Mouse (Mus musculus) left cerebral cortex, adult 11 months (tissue): ENCODE measurements around the gene Wnt3.
"Not testable (repeated sequence)": the region's sequence is repeated elsewhere in the genome, so short reads cannot be mapped to it uniquely, and the experiment has no call there.

Experiments used
- DNase-seq: peaks from one replicate; pipeline ENCODE4 v3.0.0; 2022; ENCODE audit warnings: low spot score

The Wnt3 gene

GRCm38 (mm10) chr11:103773387-103774227 lies at the start of gene Wnt3:
Gene Wnt3 (plus strand): TSS chr11:103774150.
- DNase-seq: no peak

DNA sequence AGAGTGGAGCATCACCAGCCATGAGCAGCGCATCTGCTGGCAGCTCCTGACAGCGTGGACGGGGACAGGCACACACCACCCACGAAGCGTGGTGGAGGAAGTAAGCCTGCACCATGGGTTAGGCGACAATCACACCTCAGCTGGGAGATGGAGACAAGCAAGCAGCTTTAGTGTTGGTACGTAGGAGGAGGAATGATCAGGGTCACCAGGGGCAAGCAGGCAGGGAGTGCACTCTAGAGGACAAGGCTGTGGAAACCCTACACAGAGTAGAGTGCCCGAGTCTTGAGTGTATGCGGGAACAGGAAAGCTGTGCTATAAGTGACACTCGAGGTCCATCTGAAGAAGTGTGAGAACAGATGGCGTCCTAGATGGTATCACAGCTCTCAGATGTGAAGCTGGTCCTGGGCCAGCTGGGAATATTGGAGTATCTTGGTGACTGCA lies 49.6 kb upstream of the Wnt3 start:
- DNase-seq: peak; percentile 22

GRCm38 (mm10) chr11:103729282-103729985 lies 44.5 kb upstream of the Wnt3 start:
- DNase-seq: no peak

GRCm38 (mm10) chr11:103731594-103731993 lies 42.4 kb upstream of the Wnt3 start:
- DNase-seq: no peak

DNA sequence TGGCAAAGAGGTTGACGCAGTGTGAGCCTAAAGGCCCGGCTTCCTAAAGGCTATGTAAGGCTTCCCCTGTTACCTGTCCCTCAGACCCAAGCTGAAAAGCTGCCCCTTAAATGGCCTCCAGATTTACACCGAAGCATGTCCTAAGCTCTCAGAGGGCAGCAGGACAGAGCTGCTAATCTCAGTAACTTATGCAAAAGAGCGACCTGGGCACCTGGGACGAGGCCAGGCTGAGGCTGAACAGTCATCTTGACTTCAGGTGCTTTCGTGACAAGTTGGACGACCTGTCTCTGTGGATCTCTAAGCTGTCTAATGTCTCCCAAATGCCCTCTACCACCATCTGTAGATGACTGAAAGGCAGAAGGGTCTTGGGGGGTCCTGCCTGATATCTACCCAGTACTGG lies 41.6 kb upstream of the Wnt3 start:
- no peak for DNase-seq

DNA sequence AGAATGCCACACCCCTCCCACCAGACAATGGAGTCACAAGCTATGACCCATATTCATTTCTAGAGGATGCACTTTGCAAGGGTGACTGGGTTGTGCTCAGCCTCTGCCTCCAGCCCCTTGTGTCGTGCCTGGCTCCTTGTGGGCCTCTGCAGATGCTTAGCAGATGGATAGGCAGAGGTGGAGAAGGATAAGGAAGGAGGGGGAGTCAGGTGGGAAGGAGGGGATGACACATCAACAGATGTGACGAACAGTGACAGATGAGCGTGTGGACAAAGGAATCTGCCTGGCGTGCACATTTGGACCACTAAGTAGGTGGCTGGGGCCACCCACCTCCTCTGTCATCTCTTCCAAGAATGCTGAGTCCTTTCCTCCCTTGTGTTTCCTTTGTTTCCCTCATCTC lies 40.9 kb upstream of the Wnt3 start:
- DNase-seq: no peak

GRCm38 (mm10) chr11:103733961-103734360 lies 40.0 kb upstream of the Wnt3 start:
- no peak for DNase-seq

- DNase-seq: no peak
Measured at GRCm38 (mm10) chr11:103734411-103735045, 39.4 kb upstream of the Wnt3 start.

GRCm38 (mm10) chr11:103735046-103735781 lies 38.7 kb upstream of the Wnt3 start:
- DNase-seq: no peak

- DNase-seq: no peak
Measured at GRCm38 (mm10) chr11:103749306-103750089, 24.5 kb upstream of the Wnt3 start, which contains the start of gene Wnt9b. Gene Wnt9b (minus strand): TSS chr11:103749821.

- no peak for DNase-seq
Measured at GRCm38 (mm10) chr11:103750612-103751011, 23.3 kb upstream of the Wnt3 start.

GRCm38 (mm10) chr11:103758054-103758453 lies 15.9 kb upstream of the Wnt3 start:
- DNase-seq: no peak

DNA sequence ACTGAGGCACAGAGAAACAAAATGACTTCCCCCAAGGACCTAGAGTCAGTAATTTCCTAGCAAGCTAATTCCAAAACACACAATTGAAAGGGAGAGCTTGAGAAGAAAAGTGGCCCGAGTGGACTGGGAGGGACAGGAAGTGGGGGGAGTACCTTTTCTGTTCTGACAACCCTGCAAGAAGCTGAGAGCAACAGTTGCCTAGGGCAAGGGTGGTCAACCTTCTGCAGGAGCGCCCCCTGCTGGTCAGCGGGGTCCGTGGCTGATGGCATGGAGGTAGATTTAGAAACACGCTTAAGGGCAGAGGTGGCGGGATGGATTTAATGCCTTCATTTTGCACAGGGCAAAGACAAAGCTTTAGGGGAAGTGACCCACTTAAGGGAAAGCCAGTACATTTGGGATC lies 15.2 kb upstream of the Wnt3 start:
- no peak for DNase-seq

DNA sequence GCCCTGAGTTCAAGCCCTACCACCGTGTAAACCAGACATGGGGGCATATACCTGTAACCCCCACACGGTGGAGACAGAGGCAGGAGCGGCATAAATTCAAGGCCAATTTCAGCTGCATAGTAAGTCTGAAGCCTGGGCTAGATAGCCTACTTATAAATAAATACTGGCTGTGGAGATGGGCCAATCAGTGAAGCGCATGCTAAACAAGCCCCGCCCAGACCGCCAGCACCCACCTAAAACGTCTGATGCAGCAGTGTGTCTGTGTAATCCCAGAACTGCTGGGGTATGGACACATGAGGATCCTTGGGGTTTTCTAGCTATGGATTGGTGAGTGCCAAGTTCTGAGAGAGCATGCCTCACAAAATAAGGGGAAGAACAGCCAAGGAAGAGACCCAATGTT lies 13.8 kb upstream of the Wnt3 start:
- no peak for DNase-seq

DNA sequence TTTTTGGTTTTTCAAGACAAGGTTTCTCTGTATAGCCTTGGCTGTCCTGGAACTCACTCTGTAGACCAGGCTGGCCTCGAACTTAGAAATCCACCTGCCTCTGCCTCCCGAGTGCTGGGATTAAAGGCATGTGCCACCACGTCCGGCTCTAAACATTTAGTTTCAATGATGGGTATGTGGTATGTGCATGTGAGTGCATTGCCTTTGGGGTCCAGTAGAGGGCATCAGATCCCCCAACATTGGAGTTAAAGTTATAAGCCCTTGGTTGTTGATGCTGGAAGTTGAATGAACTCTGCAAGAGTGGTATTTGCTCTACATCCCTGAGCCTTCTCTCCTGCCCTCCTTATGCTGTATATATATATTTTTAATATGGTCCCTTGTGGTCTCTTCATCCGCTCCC lies 13.1 kb upstream of the Wnt3 start:
- DNase-seq: not testable (repeated sequence)

DNA sequence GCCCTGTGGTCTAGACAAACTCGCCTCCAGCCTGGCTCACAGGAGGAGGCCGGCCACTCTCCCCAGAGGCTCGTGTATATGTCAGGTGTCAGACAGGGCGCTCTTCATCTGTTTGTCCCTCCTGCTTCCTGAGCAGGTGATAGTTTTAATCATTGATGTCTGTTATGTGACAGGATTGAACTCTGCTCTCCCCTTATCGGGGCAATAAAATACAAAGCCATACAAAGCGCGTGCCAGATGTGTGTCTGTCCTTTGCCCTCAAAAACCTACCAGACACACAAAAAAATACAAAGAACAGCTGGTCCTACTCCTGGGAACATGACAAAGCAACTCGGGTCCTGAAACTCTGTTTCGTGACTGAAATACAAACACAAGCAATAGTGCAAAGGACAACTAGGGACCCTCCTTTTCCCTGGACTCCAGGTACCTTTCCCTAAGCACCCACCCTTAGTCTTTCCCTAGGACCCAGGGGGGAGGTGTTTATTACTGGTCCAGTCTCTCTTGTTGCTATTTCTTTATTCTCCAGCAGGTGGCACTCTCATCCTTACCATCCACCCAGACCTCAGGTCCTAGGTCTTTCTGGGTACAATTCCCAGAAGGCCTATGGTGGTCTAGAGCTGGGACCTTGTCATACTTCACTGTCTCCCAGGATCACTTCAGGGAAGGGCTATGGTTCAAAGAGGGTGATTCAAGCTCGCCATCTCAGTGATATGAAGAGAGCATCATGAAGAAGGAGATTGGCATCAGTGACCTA lies 10.4 kb upstream of the Wnt3 start:
- peak; percentile 49 for DNase-seq

DNA sequence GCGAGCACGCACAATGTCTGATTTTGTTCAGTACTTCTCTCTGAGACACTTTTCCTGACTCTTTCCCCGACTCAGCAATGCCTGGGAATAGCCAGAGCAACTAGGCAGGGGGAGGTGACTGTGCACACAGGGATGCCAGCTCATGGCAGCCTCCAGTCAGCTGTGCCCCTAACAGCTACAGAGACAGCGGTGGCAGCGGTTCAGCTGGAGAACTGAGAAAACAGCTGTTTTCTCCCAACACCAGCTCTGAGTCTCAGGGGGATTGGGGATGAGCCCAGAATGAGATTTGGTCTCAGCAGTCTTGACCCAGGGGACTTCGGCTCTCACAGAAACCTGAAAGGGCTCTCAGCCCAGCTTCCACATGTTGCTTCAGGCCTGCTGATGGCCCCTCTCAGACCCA lies 9.3 kb upstream of the Wnt3 start:
- DNase-seq: no peak

DNA sequence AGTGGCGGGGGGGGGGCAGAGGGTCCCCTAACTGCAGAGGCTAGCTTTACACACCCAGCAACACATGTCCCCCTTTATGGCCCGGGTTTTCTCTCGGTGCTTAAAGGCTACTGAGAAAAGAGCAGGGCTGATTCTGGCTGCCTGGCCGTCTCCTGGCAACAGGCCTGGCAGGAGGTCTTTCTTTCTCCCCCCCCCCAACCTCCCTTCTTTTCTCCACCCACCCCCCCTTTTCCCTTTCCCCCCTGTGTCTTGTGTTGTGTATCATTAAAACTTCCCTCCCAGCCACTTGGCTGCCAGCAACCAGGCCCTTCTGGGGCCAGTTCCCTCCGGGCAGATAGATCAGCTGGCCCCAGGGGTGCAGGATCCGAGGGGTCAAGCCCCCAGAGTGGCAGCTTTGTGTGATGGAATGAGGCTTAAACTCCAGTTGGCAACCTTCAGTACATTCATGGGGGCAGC lies 8.4 kb upstream of the Wnt3 start:
- DNase-seq: no peak

DNA sequence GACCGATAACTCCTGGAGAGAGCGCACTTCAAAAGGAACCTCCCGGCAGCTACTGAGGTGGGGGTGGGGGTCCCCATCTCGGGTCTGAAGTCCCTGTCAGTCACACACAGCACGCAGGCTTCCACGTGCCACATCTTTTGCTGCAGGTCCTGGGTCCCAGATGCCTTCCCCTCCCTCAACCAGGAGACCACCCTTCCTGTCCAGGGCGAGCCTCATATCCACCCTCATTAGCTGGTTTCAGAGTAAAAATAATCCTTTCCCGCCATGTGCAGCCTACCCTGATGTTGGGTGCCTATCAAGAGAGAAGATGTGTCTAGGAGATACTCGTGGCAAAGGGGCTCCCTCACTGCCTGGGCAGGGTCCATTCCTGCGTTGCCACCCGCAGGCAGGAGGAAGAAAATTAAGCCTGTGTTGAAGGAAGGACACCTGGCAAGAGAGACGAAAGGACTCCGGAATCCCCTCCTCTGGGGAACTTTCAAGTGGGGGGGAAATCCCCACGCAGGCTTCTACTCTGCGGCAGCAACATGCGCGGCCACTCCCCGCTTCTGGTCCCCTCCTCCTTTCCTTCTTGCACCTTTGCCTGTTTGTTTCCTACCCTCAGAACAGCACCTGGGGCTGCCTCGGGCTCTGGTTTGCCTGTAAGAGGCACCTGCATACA lies 2.7 kb upstream of the Wnt3 start:
- DNase-seq: no peak
